Mouse (Mus musculus): ENCODE measurements at regions not wholly inside any gene's neighbourhood (a gene's known extent, or its start where the extent isn't known, plus 50 kb on each side); places are given as distances from the start of the nearest gene placed in this dataset.

- H3K36me3 ChIP-seq (ENCODE audit: control insufficient read depth, insufficient read depth) = no peaks in the 10 kb centered on the region
- no peaks in the 10 kb centered on the region for H3K27me3 ChIP-seq (ENCODE audit: control insufficient read depth, insufficient read depth, low read depth, low read length)
- 62% methylated on average over 5 of the region's 5 CpGs for WGBS (ENCODE audit: insufficient replicate concordance)
- no peak overlapping the region for H3K27ac ChIP-seq (ENCODE audit: low read length)
- H3K4me2 ChIP-seq (ENCODE audit: low read depth, low read length) = no peak overlapping the region
- no peaks in the 10 kb centered on the region for H3K4me1 ChIP-seq (ENCODE audit: control insufficient read depth, low read depth, low read length)
- no peak overlapping the region for H3K4me3 ChIP-seq (ENCODE audit: low read depth, low read length)
- no peaks in the 10 kb centered on the region for H3K9me3 ChIP-seq (replicated peaks; ENCODE audit: control insufficient read depth, low read length)
- ATAC-seq (ENCODE audit: low read depth) = no peak
- no peak overlapping the region for H3K9ac ChIP-seq (ENCODE audit: low read depth, low read length)
Observed at GRCm38 (mm10) chr3:8740710-8741109, 869.2 kb downstream of the Zfp704 start.

GRCm38 (mm10) chr3:8739299-8739698 lies 870.6 kb downstream of the Zfp704 start:
- ATAC-seq (ENCODE audit: low read depth) = no peak
- no peak overlapping the region for H3K9ac ChIP-seq (ENCODE audit: low read depth, low read length)
- no peak overlapping the region for H3K4me2 ChIP-seq (ENCODE audit: low read depth, low read length)
- H3K4me3 ChIP-seq (ENCODE audit: low read depth, low read length) = no peak overlapping the region
- 83% methylated on average over 14 of the region's 14 CpGs for WGBS (ENCODE audit: insufficient replicate concordance)
- no peaks in the 10 kb centered on the region for H3K9me3 ChIP-seq (replicated peaks; ENCODE audit: control insufficient read depth, low read length)
- H3K36me3 ChIP-seq (ENCODE audit: control insufficient read depth, insufficient read depth) = no peaks in the 10 kb centered on the region
- no peaks in the 10 kb centered on the region for H3K27me3 ChIP-seq (ENCODE audit: control insufficient read depth, insufficient read depth, low read depth, low read length)
- H3K27ac ChIP-seq (ENCODE audit: low read length) = no peak overlapping the region
- no peaks in the 10 kb centered on the region for H3K4me1 ChIP-seq (ENCODE audit: control insufficient read depth, low read depth, low read length)

GRCm38 (mm10) chr3:8736239-8736953 lies 873.5 kb downstream of the Zfp704 start:
- H3K27ac ChIP-seq (ENCODE audit: low read length) = no peak overlapping the region
- no peak overlapping the region for H3K4me3 ChIP-seq (ENCODE audit: low read depth, low read length)
- H3K27me3 ChIP-seq (ENCODE audit: control insufficient read depth, insufficient read depth, low read depth, low read length) = no peaks in the 10 kb centered on the region
- WGBS (ENCODE audit: insufficient replicate concordance) = 53% methylated on average over 10 of the region's 10 CpGs
- no peak for ATAC-seq (ENCODE audit: low read depth)
- no peaks in the 10 kb centered on the region for H3K36me3 ChIP-seq (ENCODE audit: control insufficient read depth, insufficient read depth)
- no peaks in the 10 kb centered on the region for H3K4me1 ChIP-seq (ENCODE audit: control insufficient read depth, low read depth, low read length)
- no peaks in the 10 kb centered on the region for H3K9me3 ChIP-seq (replicated peaks; ENCODE audit: control insufficient read depth, low read length)
- H3K9ac ChIP-seq (ENCODE audit: low read depth, low read length) = no peak overlapping the region
- H3K4me2 ChIP-seq (ENCODE audit: low read depth, low read length) = no peak overlapping the region

GRCm38 (mm10) chr3:8734096-8734495 lies 875.8 kb downstream of the Zfp704 start:
- no peak overlapping the region for H3K9ac ChIP-seq (ENCODE audit: low read depth, low read length)
- no peaks in the 10 kb centered on the region for H3K4me1 ChIP-seq (ENCODE audit: control insufficient read depth, low read depth, low read length)
- H3K4me2 ChIP-seq (ENCODE audit: low read depth, low read length) = no peak overlapping the region
- H3K27ac ChIP-seq (ENCODE audit: low read length) = no peak overlapping the region
- 50% methylated on average over 3 of the region's 3 CpGs for WGBS (ENCODE audit: insufficient replicate concordance)
- ATAC-seq (ENCODE audit: low read depth) = no peak
- H3K9me3 ChIP-seq (replicated peaks; ENCODE audit: control insufficient read depth, low read length) = no peaks in the 10 kb centered on the region
- H3K36me3 ChIP-seq (ENCODE audit: control insufficient read depth, insufficient read depth) = no peaks in the 10 kb centered on the region
- H3K4me3 ChIP-seq (ENCODE audit: low read depth, low read length) = no peak overlapping the region
- no peaks in the 10 kb centered on the region for H3K27me3 ChIP-seq (ENCODE audit: control insufficient read depth, insufficient read depth, low read depth, low read length)

- Histone ChIP-seq H3K4me2 (ENCODE audit: low read depth, low read length) (no peak overlapping the region), H3K36me3 (ENCODE audit: control insufficient read depth, insufficient read depth) (no peaks in the 10 kb centered on the region), H3K27ac (ENCODE audit: low read length) (no peak overlapping the region), H3K27me3 (ENCODE audit: control insufficient read depth, insufficient read depth, low read depth, low read length) (no peaks in the 10 kb centered on the region), H3K4me1 (ENCODE audit: control insufficient read depth, low read depth, low read length) (no peaks in the 10 kb centered on the region), H3K9ac (ENCODE audit: low read depth, low read length) (no peak overlapping the region), H3K4me3 (ENCODE audit: low read depth, low read length) (no peak overlapping the region), H3K9me3 (replicated peaks; ENCODE audit: control insufficient read depth, low read length) (no peaks in the 10 kb centered on the region)
- no peak for ATAC-seq (ENCODE audit: low read depth)
- 57% methylated on average over 6 of the region's 6 CpGs for WGBS (ENCODE audit: insufficient replicate concordance)
Observed at GRCm38 (mm10) chr3:8731398-8731797, 878.5 kb downstream of the Zfp704 start.

GRCm38 (mm10) chr3:8721628-8722594 lies 888.0 kb downstream of the Zfp704 start:
- Histone ChIP-seq H3K27ac (ENCODE audit: low read length) (no peak overlapping the region), H3K4me1 (ENCODE audit: control insufficient read depth, low read depth, low read length) (peaks cover 3% of the 10 kb centered on the region; the same call in 1 of the 2 replicates), H3K9ac (ENCODE audit: low read depth, low read length) (no peak overlapping the region), H3K4me3 (ENCODE audit: low read depth, low read length) (no peak overlapping the region), H3K36me3 (ENCODE audit: control insufficient read depth, insufficient read depth) (no peaks in the 10 kb centered on the region), H3K4me2 (ENCODE audit: low read depth, low read length) (no peak overlapping the region), H3K9me3 (replicated peaks; ENCODE audit: control insufficient read depth, low read length) (no peaks in the 10 kb centered on the region), H3K27me3 (ENCODE audit: control insufficient read depth, insufficient read depth, low read depth, low read length) (peaks cover 7% of the 10 kb centered on the region)
- WGBS (ENCODE audit: insufficient replicate concordance) = 33% methylated on average over 4 of the region's 4 CpGs
- peak; percentile 63; the same call in 1 of the 2 replicates for ATAC-seq (ENCODE audit: low read depth)

GRCm38 (mm10) chr3:8720586-8721100 lies 889.2 kb downstream of the Zfp704 start:
- Histone ChIP-seq H3K4me2 (ENCODE audit: low read depth, low read length) (no peak overlapping the region), H3K9me3 (replicated peaks; ENCODE audit: control insufficient read depth, low read length) (no peaks in the 10 kb centered on the region), H3K4me1 (ENCODE audit: control insufficient read depth, low read depth, low read length) (peaks cover 3% of the 10 kb centered on the region; the same call in 1 of the 2 replicates), H3K4me3 (ENCODE audit: low read depth, low read length) (no peak overlapping the region), H3K36me3 (ENCODE audit: control insufficient read depth, insufficient read depth) (no peaks in the 10 kb centered on the region), H3K27ac (ENCODE audit: low read length) (no peak overlapping the region), H3K27me3 (ENCODE audit: control insufficient read depth, insufficient read depth, low read depth, low read length) (peaks cover 7% of the 10 kb centered on the region), H3K9ac (ENCODE audit: low read depth, low read length) (no peak overlapping the region)
- ATAC-seq (ENCODE audit: low read depth) = no peak
- WGBS (ENCODE audit: insufficient replicate concordance) = 45% methylated on average over 7 of the region's 7 CpGs

GRCm38 (mm10) chr3:8718206-8718605 lies 891.7 kb downstream of the Zfp704 start:
- Histone ChIP-seq H3K4me3 (ENCODE audit: low read depth, low read length) (no peak overlapping the region), H3K36me3 (ENCODE audit: control insufficient read depth, insufficient read depth) (no peaks in the 10 kb centered on the region), H3K4me1 (ENCODE audit: control insufficient read depth, low read depth, low read length) (peaks cover 3% of the 10 kb centered on the region; the same call in 1 of the 2 replicates), H3K27me3 (ENCODE audit: control insufficient read depth, insufficient read depth, low read depth, low read length) (peaks cover 7% of the 10 kb centered on the region), H3K27ac (ENCODE audit: low read length) (no peak overlapping the region), H3K4me2 (ENCODE audit: low read depth, low read length) (no peak overlapping the region), H3K9me3 (replicated peaks; ENCODE audit: control insufficient read depth, low read length) (no peaks in the 10 kb centered on the region), H3K9ac (ENCODE audit: low read depth, low read length) (no peak overlapping the region)
- WGBS (ENCODE audit: insufficient replicate concordance) = 28% methylated on average over 9 of the region's 9 CpGs
- ATAC-seq (ENCODE audit: low read depth) = no peak

All from liver, embryonic 16.5 days (tissue).